Comparison of ENCODE assay signal across 22 mouse cellular contexts in genomic region chr7:82709172-82709571, GRCm38 (mm10).
DNase-seq lines count a peak whose midpoint lies in the region; ATAC-seq and TF ChIP-seq lines count a peak whose summit lies in the region.
"Had no signal": no experiment of that assay in that cellular context is flagged by ENCODE, and none has a peak within 500 bp of the region (broad histone marks: within the 10 kb centered on the region; RNA-seq: fewer than 3 reads in every experiment).

No protein-coding gene starts in this region.

- no peak overlapping the region for H3K27ac ChIP-seq in kidney, adult 2 months (ENCODE audit: insufficient read depth, low read depth, low read length)
- H3K27ac ChIP-seq in liver, adult 2 months (replicated peaks; ENCODE audit: insufficient read depth, low read depth, low read length) = no peak overlapping the region
- no peak overlapping the region for H3K27ac ChIP-seq in liver, embryonic 11.5 days (ENCODE audit: low read depth, low read length)
- H3K27ac ChIP-seq in liver, postnatal 0 days (ENCODE audit: low read depth) = no peak overlapping the region
- H3K27ac ChIP-seq in liver, embryonic 12.5 days = no peak overlapping the region
- H3K27ac ChIP-seq: embryonic facial prominence, embryonic 13.5 days; embryonic facial prominence, embryonic 15.5 days; forebrain, embryonic 10.5 days; forebrain, embryonic 12.5 days had no signal

- no peak overlapping the region for H3K9ac ChIP-seq in liver, adult 2 months (ENCODE audit: low read depth, low read length)
- H3K9ac ChIP-seq in liver, embryonic 11.5 days (ENCODE audit: low read depth, low read length) = no peak overlapping the region
- no peak overlapping the region for H3K9ac ChIP-seq in liver, postnatal 0 days (replicated peaks)
- no peak overlapping the region for H3K9ac ChIP-seq in liver, embryonic 12.5 days
- H3K9ac ChIP-seq: embryonic facial prominence, embryonic 13.5 days; embryonic facial prominence, embryonic 15.5 days; forebrain, embryonic 12.5 days had no signal

- H3K79me2 ChIP-seq in liver, adult 2 months (ENCODE audit: control insufficient read depth, insufficient read depth, low read length) = no peaks in the 10 kb centered on the region

- no peak for TF ChIP-seq CTCF in kidney, adult 2 months (conservative IDR thresholded peaks at IDR 0.05; ENCODE audit: insufficient read depth, insufficient read length, low read depth, low read length)
- no peak for TF ChIP-seq CTCF in liver, adult 2 months (IDR thresholded peaks at IDR 0.05; ENCODE audit: low read depth, low read length)
- TF ChIP-seq CTCF in liver, postnatal 0 days (IDR thresholded peaks at IDR 0.05; ENCODE audit: low read depth) = no peak

- TF ChIP-seq EP300 in liver, postnatal 0 days (IDR thresholded peaks at IDR 0.05; ENCODE audit: low read depth) = no peak

- H3K9me3 ChIP-seq in liver, embryonic 11.5 days (ENCODE audit: control insufficient read depth, low read length) = no peaks in the 10 kb centered on the region
- no peaks in the 10 kb centered on the region for H3K9me3 ChIP-seq in liver, postnatal 0 days (ENCODE audit: low read length)
- H3K9me3 ChIP-seq in liver, embryonic 12.5 days (replicated peaks) = no peaks in the 10 kb centered on the region
- H3K9me3 ChIP-seq: embryonic facial prominence, embryonic 13.5 days; embryonic facial prominence, embryonic 15.5 days; forebrain, embryonic 10.5 days; forebrain, embryonic 12.5 days had no signal

- TF ChIP-seq POLR2A in kidney, adult 2 months (IDR thresholded peaks at IDR 0.05; ENCODE audit: low read depth, low read length) = no peak
- TF ChIP-seq POLR2A in liver, adult 2 months (IDR thresholded peaks at IDR 0.05; ENCODE audit: extremely low read depth, insufficient read depth, low read length) = no peak

- WGBS in kidney, adult 2 months = 78% methylated on average over 4 of the region's 4 CpGs
- 55% methylated on average over 4 of the region's 4 CpGs for WGBS in liver, adult 2 months
- 95% methylated on average over 4 of the region's 4 CpGs for WGBS in liver, embryonic 11.5 days
- whole genome bisulfite sequencing in liver, postnatal 0 days (ENCODE audit: insufficient replicate concordance) = 78% methylated on average over 4 of the region's 4 CpGs
- WGBS in liver, embryonic 12.5 days (ENCODE audit: insufficient replicate concordance) = 82% methylated on average over 4 of the region's 4 CpGs

- DNase-seq in kidney, adult 2 months = peak; percentile 37
- no peak for DNase-seq in kidney, postnatal 25 days
- peak; percentile 82 for DNase-seq in liver, adult 2 months (ENCODE audit: extremely low read depth, low read depth, low spot score)
- DNase-seq in liver, embryonic 11.5 days (ENCODE audit: low spot score) = no peak
- peak; percentile 11 for DNase-seq in liver, postnatal 0 days
- DNase-seq: adrenal gland, adult 2 months; adrenal gland, postnatal 10 days; adrenal gland, postnatal 25 days; cerebellum, adult 11 months; cerebellum, adult 18-20 months; cerebellum, adult 8-10 months; cerebellum, adult 9-11 months; cerebellum, postnatal 14 days; cerebellum, postnatal 36 days; embryo, embryonic 11 days had no signal

- H3K27me3 ChIP-seq in kidney, adult 2 months (replicated peaks; ENCODE audit: control insufficient read depth, insufficient read depth, low read length) = no peaks in the 10 kb centered on the region
- H3K27me3 ChIP-seq in liver, adult 2 months (ENCODE audit: control insufficient read depth, insufficient read depth, low read length) = no peaks in the 10 kb centered on the region
- no peaks in the 10 kb centered on the region for H3K27me3 ChIP-seq in liver, embryonic 11.5 days (replicated peaks; ENCODE audit: control insufficient read depth, insufficient read depth, low read length)
- H3K27me3 ChIP-seq in liver, postnatal 0 days (ENCODE audit: insufficient read depth, low read length) = no peaks in the 10 kb centered on the region
- H3K27me3 ChIP-seq in liver, embryonic 12.5 days (replicated peaks) = no peaks in the 10 kb centered on the region
- H3K27me3 ChIP-seq: embryonic facial prominence, embryonic 13.5 days; embryonic facial prominence, embryonic 15.5 days; forebrain, embryonic 12.5 days had no signal

- no peaks in the 10 kb centered on the region for H3K36me3 ChIP-seq in kidney, adult 2 months (ENCODE audit: control insufficient read depth, insufficient read depth, low read length)
- peaks cover 4% of the 10 kb centered on the region; the same call in 1 of the 2 replicates for H3K36me3 ChIP-seq in liver, adult 2 months (ENCODE audit: control insufficient read depth, insufficient read depth, low read length)
- peaks cover 2% of the 10 kb centered on the region; the same call in 1 of the 2 replicates for H3K36me3 ChIP-seq in liver, embryonic 11.5 days (ENCODE audit: control insufficient read depth, insufficient read depth, low read length)
- peaks cover 8% of the 10 kb centered on the region for H3K36me3 ChIP-seq in liver, postnatal 0 days (replicated peaks; ENCODE audit: insufficient read depth, low read length)
- H3K36me3 ChIP-seq in liver, embryonic 12.5 days = peaks cover 14% of the 10 kb centered on the region; the same call in 1 of the 2 replicates
- H3K36me3 ChIP-seq: forebrain, embryonic 12.5 days had no signal

- no peaks in the 10 kb centered on the region for H3K4me1 ChIP-seq in kidney, adult 2 months (ENCODE audit: control insufficient read depth, insufficient read depth, low read length)
- H3K4me1 ChIP-seq in liver, adult 2 months (ENCODE audit: control insufficient read depth, insufficient read depth, low read length) = no peaks in the 10 kb centered on the region
- H3K4me1 ChIP-seq in liver, embryonic 11.5 days (replicated peaks; ENCODE audit: control insufficient read depth, insufficient read depth, low read length) = no peaks in the 10 kb centered on the region
- H3K4me1 ChIP-seq in liver, postnatal 0 days (ENCODE audit: insufficient read depth) = no peaks in the 10 kb centered on the region; the same call in 1 of the 2 replicates
- no peaks in the 10 kb centered on the region for H3K4me1 ChIP-seq in liver, embryonic 12.5 days
- H3K4me1 ChIP-seq: forebrain, embryonic 12.5 days had no signal

- H3K4me3 ChIP-seq in kidney, adult 2 months (ENCODE audit: insufficient read depth, low read depth, low read length) = no peak overlapping the region
- H3K4me3 ChIP-seq in liver, adult 2 months (ENCODE audit: insufficient read depth, low read depth, low read length) = no peak overlapping the region
- no peak overlapping the region for H3K4me3 ChIP-seq in liver, embryonic 11.5 days (ENCODE audit: low read depth, low read length)
- H3K4me3 ChIP-seq in liver, postnatal 0 days (ENCODE audit: low read depth, low read length) = no peak overlapping the region
- H3K4me3 ChIP-seq in liver, embryonic 12.5 days = no peak overlapping the region
- H3K4me3 ChIP-seq: embryonic facial prominence, embryonic 13.5 days; embryonic facial prominence, embryonic 15.5 days; erythroblast, embryonic 14.5 days; forebrain, embryonic 10.5 days; forebrain, embryonic 12.5 days had no signal

- ATAC-seq in liver, embryonic 11.5 days (replicated peaks; ENCODE audit: low FRiP score) = no peak
- peak; percentile 89 for ATAC-seq in liver, postnatal 0 days
- ATAC-seq in liver, embryonic 12.5 days = no peak
- ATAC-seq: forebrain, embryonic 14.5 days had no signal

- H3K4me2 ChIP-seq in liver, embryonic 11.5 days = no peak overlapping the region
- H3K4me2 ChIP-seq in liver, postnatal 0 days (ENCODE audit: low read depth, low read length) = no peak overlapping the region
- H3K4me2 ChIP-seq in liver, embryonic 12.5 days = no peak overlapping the region
- H3K4me2 ChIP-seq: embryonic facial prominence, embryonic 13.5 days; embryonic facial prominence, embryonic 15.5 days; forebrain, embryonic 12.5 days had no signal

Comparison
In these comparisons a context has a peak if more than half of its experiments do, and no peak if none do; other contexts are left out.
1. DNase-seq: peak in kidney, adult 2 months (single experiment), liver, adult 2 months (single experiment) and liver, postnatal 0 days (single experiment); none in kidney, postnatal 25 days (0 of 2) and liver, embryonic 11.5 days (single experiment).